Mouse (Mus musculus) forebrain, postnatal 0 days (tissue): ENCODE results near the gene Lmln. TPM values are rescaled to one million over a fixed set of nuclear protein-coding genes. Genes with fewer than 3 reads are reported as not detected.
A peak's percentile ranks its signal among the peaks of the same experiment; 100 is the strongest.

ENCODE experiments used
- ATAC-seq: fragments of 200-750 bp; cut with Nextera tagmentation; 2 replicates; pipeline ENCODE4 v1.8.0; 2017; ENCODE audit warnings: mild to moderate bottlenecking, moderate library complexity
- DNase-seq: peaks from one replicate; pipeline ENCODE4 v3.0.0-alpha.2; 2015
- H3K27ac ChIP-seq: fragments of 300-500 bp; sonication (generic); 2 replicates; pipeline ENCODE4 v1.5.1; 2014; ENCODE audit warnings: low read depth, mild to moderate bottlenecking, antibody characterized with exemption, low read length, moderate library complexity, mixed read lengths
- H3K27me3 ChIP-seq: fragments of 300-500 bp; sonication (generic); 2 replicates; pipeline ENCODE4 v1.6.1; 2014; ENCODE audit warnings: mild to moderate bottlenecking, low read length, mixed read lengths; ENCODE audit not compliant: insufficient read depth
- H3K36me3 ChIP-seq: fragments of 300-500 bp; sonication (generic); 2 replicates; pipeline ENCODE4 v1.6.1; 2014; ENCODE audit warnings: mild to moderate bottlenecking, moderate library complexity; ENCODE audit not compliant: insufficient read depth
- H3K4me1 ChIP-seq: fragments of 300-500 bp; sonication (generic); 2 replicates; pipeline ENCODE4 v1.6.1; 2014; ENCODE audit warnings: antibody characterized with exemption; ENCODE audit not compliant: insufficient read depth
- H3K4me2 ChIP-seq: fragments of 300-500 bp; sonication (generic); 2 replicates; pipeline ENCODE4 v1.6.1; 2014; ENCODE audit warnings: low read depth, mild to moderate bottlenecking, moderate library complexity
- H3K4me3 ChIP-seq: fragments of 300-500 bp; sonication (generic); 2 replicates; pipeline ENCODE4 v1.5.1; 2014; ENCODE audit warnings: low read depth, low read length, mixed read lengths
- H3K9ac ChIP-seq: fragments of 300-500 bp; sonication (generic); 2 replicates; pipeline ENCODE4 v1.6.1; 2014; ENCODE audit warnings: mild to moderate bottlenecking
- H3K9me3 ChIP-seq: fragments of 300-500 bp; sonication (generic); 2 replicates; pipeline ENCODE4 v1.6.1; 2016; ENCODE audit warnings: low read length
- CTCF ChIP-seq: sonication (generic); IDR thresholded peaks from 2 replicates; pipeline ENCODE4 v1.5.1; 2016; ENCODE audit warnings: antibody characterized with exemption, control low read depth, low read depth
- WGBS: fragments of 180-500 bp; shearing (Covaris S2); extraction: QIAGEN DNeasy Blood & Tissue Kit; methylation state at CpG from one replicate; pipeline ENCODE4 v1.1.7; 2014; 5-methylcytosine and 5-hydroxymethylcytosine counted together
- polyA plus RNA-seq: library from polyadenylated mRNA; unstranded; fragments of >200 nt; fragmentation: Nextera tagmentation; extraction: Ambion mirVana; gene quantifications from 2 replicates; pipeline ENCODE4 v1.2.1, GENCODE M21; 2015
- total RNA-seq: library from RNA; depleted of rRNA; stranded (reverse); fragments of >200 nt; gene quantifications from 2 replicates; pipeline ENCODE4 v1.2.3, GENCODE M21; 2014

Lmln gene
- total and polyA plus RNA-seq, 2 experiments from 2014 or later, result 3.0 to 7.3 TPM

DNA sequence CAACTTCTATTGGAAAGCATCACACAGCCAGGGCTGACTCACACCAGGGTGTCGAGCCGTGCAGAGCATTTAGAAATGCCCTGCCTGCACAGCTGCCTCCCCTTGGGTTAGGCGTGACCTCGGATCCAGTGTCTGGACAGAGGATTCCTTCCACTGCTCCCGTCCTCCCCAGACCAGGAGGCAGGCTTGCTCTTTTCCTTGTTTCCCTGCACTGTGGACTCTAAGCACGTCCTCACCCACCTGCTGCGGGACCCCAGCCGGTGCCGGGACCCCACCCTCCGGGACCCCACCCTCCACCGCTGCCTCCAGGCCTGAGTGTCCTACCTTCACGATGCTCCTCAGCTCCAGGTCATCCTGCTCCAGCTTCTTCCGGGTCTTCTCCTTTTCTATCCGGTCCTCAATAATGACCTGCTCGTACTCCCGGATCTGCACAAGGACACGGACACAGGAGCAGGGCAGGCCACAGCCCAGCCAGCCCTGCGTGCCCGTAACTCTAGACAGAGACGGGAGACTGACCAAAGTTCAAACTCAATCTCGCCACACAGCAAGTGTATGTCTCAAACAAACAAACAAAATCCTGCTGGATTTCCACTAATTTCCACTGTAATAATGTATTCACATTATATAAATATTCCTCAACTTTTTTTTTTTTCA lies 43.1 kb upstream of the Lmln start:
- Histone ChIP-seq H3K36me3 (peaks cover 9% of the 10 kb centered on the region), H3K4me3 (no peak overlapping the region), H3K4me2 (no peak overlapping the region), H3K9me3 (no peaks in the 10 kb centered on the region), H3K9ac (no peak overlapping the region), H3K4me1 (no peaks in the 10 kb centered on the region), H3K27ac (no peak overlapping the region), H3K27me3 (no peaks in the 10 kb centered on the region)
- ATAC-seq (no peak), DNase-seq (no peak)
- 77% methylated on average over 21 of the region's 21 CpGs for WGBS
- no peak for TF ChIP-seq CTCF

DNA sequence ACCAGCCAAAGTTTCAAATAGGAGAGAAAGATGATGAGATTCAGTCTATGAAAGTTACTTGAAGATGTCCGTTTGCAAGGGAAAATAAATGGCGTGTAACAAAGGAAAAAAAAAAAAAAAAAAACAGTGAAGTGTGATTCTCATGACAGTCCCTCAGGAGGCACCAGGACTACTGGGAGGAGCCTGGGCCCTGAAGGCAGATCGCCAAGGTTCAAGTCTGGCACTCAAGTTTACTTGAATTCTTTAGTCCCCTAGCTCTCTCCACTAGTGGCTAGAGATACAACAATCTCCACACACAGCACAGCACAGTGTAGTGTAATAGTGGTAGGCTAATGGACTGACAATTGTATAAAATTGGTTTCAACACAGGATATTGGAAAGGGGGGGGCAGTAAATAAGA lies 40.9 kb upstream of the Lmln start:
- TF ChIP-seq CTCF, result no peak
- DNase-seq (no peak), ATAC-seq (no peak)
- no peaks in the 10 kb centered on the region for H3K27me3 ChIP-seq
- no peak overlapping the region for H3K4me2 ChIP-seq
- H3K4me3 ChIP-seq, result no peak overlapping the region
- H3K36me3 ChIP-seq, result 0 out of 2 replicates have a peak, but pooled peaks cover 8% of the 10 kb centered on the region
- no peaks in the 10 kb centered on the region for H3K9me3 ChIP-seq
- H3K9ac ChIP-seq, result no peak overlapping the region
- WGBS, result 79% methylated on average over 3 of the region's 3 CpGs
- H3K27ac ChIP-seq, result no peak overlapping the region
- H3K4me1 ChIP-seq, result no peaks in the 10 kb centered on the region

- DNase-seq, result peak; percentile 73
- H3K27me3 ChIP-seq, result no peaks in the 10 kb centered on the region
- WGBS, result 5% methylated on average over 4 of the region's 4 CpGs
- H3K27ac ChIP-seq, result no peak overlapping the region
- H3K4me1 ChIP-seq, result no peaks in the 10 kb centered on the region
- peak; percentile 89 for TF ChIP-seq CTCF
- H3K9me3 ChIP-seq, result no peaks in the 10 kb centered on the region
- H3K4me3 ChIP-seq, result no peak overlapping the region
- H3K4me2 ChIP-seq, result no peak overlapping the region
- peak; percentile 56; the same call in 1 of the 2 replicates for ATAC-seq
- no peaks in the 10 kb centered on the region for H3K36me3 ChIP-seq
- no peak overlapping the region for H3K9ac ChIP-seq
Observed at GRCm38 (mm10) chr16:33023750-33024149, 38.6 kb upstream of the Lmln start.

- no peak overlapping the region for H3K9ac ChIP-seq
- DNase-seq (peak; percentile 21), ATAC-seq (peak; percentile 67)
- TF ChIP-seq CTCF, result no peak
- H3K4me2 ChIP-seq, result no peak overlapping the region
- no peak overlapping the region for H3K27ac ChIP-seq
- no peaks in the 10 kb centered on the region for H3K9me3 ChIP-seq
- no peak overlapping the region for H3K4me3 ChIP-seq
- 38% methylated on average over 8 of the region's 8 CpGs for WGBS
- H3K36me3 ChIP-seq, result no peaks in the 10 kb centered on the region
- H3K4me1 ChIP-seq, result no peaks in the 10 kb centered on the region
- no peaks in the 10 kb centered on the region for H3K27me3 ChIP-seq
Observed at GRCm38 (mm10) chr16:33024456-33025104, 37.7 kb upstream of the Lmln start.

GRCm38 (mm10) chr16:33026357-33026756 lies 36.0 kb upstream of the Lmln start:
- 91% methylated on average over 7 of the region's 7 CpGs for WGBS

DNA sequence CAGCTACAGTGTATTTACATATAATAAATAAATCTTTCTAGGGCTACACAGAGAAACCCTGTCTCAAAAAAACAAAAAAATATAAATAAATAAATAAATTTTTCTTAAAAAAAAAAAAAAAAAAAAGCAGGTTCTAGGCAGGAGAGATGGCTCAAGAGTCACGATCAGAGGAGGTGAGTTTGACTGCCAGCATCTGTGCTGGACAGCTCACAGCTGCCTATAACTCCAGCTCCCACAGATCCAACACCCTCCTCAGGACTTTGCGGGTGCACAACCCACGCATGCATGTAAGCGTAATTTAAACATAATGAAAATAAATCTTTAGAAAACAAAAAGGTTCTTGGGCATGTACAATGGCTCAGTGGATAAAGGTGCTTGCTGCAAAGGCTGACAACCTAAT lies 26.3 kb upstream of the Lmln start:
- no peaks in the 10 kb centered on the region for H3K4me1 ChIP-seq
- H3K36me3 ChIP-seq, result no peaks in the 10 kb centered on the region
- no peak overlapping the region for H3K4me2 ChIP-seq
- ATAC-seq (no peak), DNase-seq (no peak)
- no peak for TF ChIP-seq CTCF
- H3K27ac ChIP-seq, result no peak overlapping the region
- WGBS, result 90% methylated on average over 4 of the region's 4 CpGs
- H3K9ac ChIP-seq, result no peak overlapping the region
- H3K4me3 ChIP-seq, result no peak overlapping the region
- H3K9me3 ChIP-seq, result no peaks in the 10 kb centered on the region
- no peaks in the 10 kb centered on the region for H3K27me3 ChIP-seq

More at GRCm38 (mm10) chr16:33026357-33026756, 36.0 kb upstream of the Lmln start:
- H3K9ac ChIP-seq, result no peak overlapping the region
- no peaks in the 10 kb centered on the region for H3K9me3 ChIP-seq
- no peak overlapping the region for H3K4me3 ChIP-seq
- no peaks in the 10 kb centered on the region for H3K4me1 ChIP-seq
- DNase-seq (no peak), ATAC-seq (no peak)
- no peak overlapping the region for H3K4me2 ChIP-seq
- H3K27ac ChIP-seq, result no peak overlapping the region
- no peak for TF ChIP-seq CTCF
- H3K27me3 ChIP-seq, result no peaks in the 10 kb centered on the region
- H3K36me3 ChIP-seq, result no peaks in the 10 kb centered on the region

- DNase-seq, result no peak
- H3K4me1 ChIP-seq, result no peaks in the 10 kb centered on the region
- no peak overlapping the region for H3K9ac ChIP-seq
- H3K36me3 ChIP-seq, result no peaks in the 10 kb centered on the region
- no peak overlapping the region for H3K4me3 ChIP-seq
- no peak for ATAC-seq
- no peaks in the 10 kb centered on the region for H3K27me3 ChIP-seq
- no peak for TF ChIP-seq CTCF
- no peak overlapping the region for H3K27ac ChIP-seq
- H3K4me2 ChIP-seq, result no peak overlapping the region
- WGBS, result 87% methylated on average over 1 of the region's 1 CpGs
- no peaks in the 10 kb centered on the region for H3K9me3 ChIP-seq
Observed at GRCm38 (mm10) chr16:33042682-33043081, 19.6 kb upstream of the Lmln start.
